Mouse (Mus musculus) brain, embryonic 14.5 days (tissue): Measurements from ENCODE around the gene Fgr.
A peak's percentile ranks its signal among the peaks of the same experiment; 100 is the strongest.

ENCODE experiments used
- CTCF ChIP-seq: fragments of 200-500 bp; IDR thresholded peaks from 2 replicates; pipeline ENCODE4 v1.5.1; 2012; ENCODE audit warnings: inconsistent platforms, mild to moderate bottlenecking, moderate library complexity, borderline replicate concordance; ENCODE audit not compliant: insufficient read depth, insufficient read length; ENCODE audit errors: extremely low read depth
- POLR2A ChIP-seq: fragments of 200-500 bp; IDR thresholded peaks from 2 replicates; pipeline ENCODE4 v1.6.1; 2012; ENCODE audit warnings: mild to moderate bottlenecking, inconsistent platforms, borderline replicate concordance; ENCODE audit not compliant: poor library complexity, insufficient read depth, insufficient read length, severe bottlenecking; ENCODE audit errors: extremely low read depth

DNA sequence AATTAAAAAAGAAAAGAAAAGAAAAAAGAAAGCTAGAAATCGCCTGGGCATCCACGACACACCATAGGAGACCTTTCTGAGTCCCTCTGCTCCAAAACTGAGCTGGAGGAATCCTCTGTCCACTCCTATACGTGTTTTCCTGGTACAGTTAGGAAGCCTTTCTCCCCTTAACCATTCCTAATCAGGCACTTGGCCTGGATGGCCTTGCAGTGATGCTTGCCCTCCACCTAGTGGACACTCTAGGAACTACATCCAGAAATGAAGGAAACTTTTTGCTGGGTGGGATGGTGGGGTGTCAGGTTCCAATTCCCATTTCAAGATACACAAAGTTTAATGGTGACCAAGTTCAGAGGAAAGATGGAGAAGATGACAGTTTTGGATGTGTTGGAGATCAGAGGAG, 31.3 kb downstream of the Fgr start:
- TF ChIP-seq POLR2A (no peak), CTCF (peak; percentile 95)
